Mouse (Mus musculus): ENCODE measurements at regions not wholly inside any gene's neighbourhood (a gene's known extent, or its start where the extent isn't known, plus 50 kb on each side); places are given as distances from the start of the nearest gene placed in this dataset.

DNA sequence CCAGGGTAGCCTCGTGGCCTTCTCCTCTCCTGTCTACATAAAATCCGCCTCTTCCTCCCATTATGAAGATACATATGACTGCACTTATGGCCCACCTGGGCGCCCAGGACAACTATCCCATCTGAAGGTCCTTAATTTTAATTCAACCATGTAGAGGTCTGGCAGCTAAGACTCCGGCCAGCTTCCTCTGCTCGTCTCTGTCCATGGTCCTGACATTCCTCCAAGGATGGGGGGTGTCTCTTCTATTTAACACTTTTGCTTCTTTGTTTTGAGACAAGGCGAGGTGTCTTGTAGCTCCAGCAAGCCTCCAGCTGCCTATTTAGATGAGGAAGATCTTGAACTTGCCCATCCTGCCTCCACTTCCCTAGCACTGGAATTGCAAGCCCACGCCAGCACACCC lies 83.0 kb upstream of the Unc5b start:
- no peak overlapping the region for H3K4me2 ChIP-seq (ENCODE audit: low read depth, low read length)
- no peak overlapping the region for H3K4me3 ChIP-seq (ENCODE audit: low read length)
- 16% methylated on average over 7 of the region's 7 CpGs for WGBS
- H3K9me3 ChIP-seq (ENCODE audit: control insufficient read depth, low read length): no peaks in the 10 kb centered on the region
- no peak overlapping the region for H3K9ac ChIP-seq (ENCODE audit: low read length)
- no peaks in the 10 kb centered on the region for H3K4me1 ChIP-seq (replicated peaks; ENCODE audit: control insufficient read depth, insufficient read depth, low read length)
- ATAC-seq (ENCODE audit: low read depth): no peak
- H3K27ac ChIP-seq (ENCODE audit: low read length): no peak overlapping the region
- H3K27me3 ChIP-seq (ENCODE audit: control insufficient read depth, insufficient read depth, low read depth, low read length): no peaks in the 10 kb centered on the region; the same call in 1 of the 2 replicates
- no peaks in the 10 kb centered on the region for H3K36me3 ChIP-seq (ENCODE audit: control insufficient read depth, insufficient read depth, low read length)

DNA sequence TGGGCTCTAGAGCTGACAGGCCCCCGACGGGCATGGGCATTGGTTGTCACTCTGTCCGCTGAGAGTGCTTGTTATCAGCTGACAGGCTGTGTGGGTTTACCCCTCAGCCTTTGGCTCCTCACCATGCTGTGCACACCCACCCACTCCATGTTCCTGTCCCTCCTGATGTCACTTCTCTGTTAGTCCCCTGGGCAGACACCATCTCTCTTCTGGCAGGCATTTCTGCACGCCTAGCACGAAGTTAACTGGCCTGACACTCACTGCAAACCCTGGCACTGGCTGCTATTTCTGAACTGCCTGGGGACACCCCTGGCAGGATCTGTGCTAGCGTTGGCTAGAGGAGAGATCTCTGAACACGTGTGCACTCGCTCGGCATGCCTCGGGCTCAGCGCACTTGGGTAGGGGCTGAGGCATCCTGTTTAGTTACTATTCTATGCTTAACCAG lies 82.1 kb upstream of the Unc5b start:
- Histone ChIP-seq H3K36me3 (ENCODE audit: control insufficient read depth, insufficient read depth, low read length) (no peaks in the 10 kb centered on the region), H3K9me3 (ENCODE audit: control insufficient read depth, low read length) (no peaks in the 10 kb centered on the region), H3K27ac (ENCODE audit: low read length) (no peak overlapping the region), H3K27me3 (ENCODE audit: control insufficient read depth, insufficient read depth, low read depth, low read length) (no peaks in the 10 kb centered on the region; the same call in 1 of the 2 replicates), H3K4me2 (ENCODE audit: low read depth, low read length) (no peak overlapping the region), H3K4me1 (replicated peaks; ENCODE audit: control insufficient read depth, insufficient read depth, low read length) (no peaks in the 10 kb centered on the region), H3K4me3 (ENCODE audit: low read length) (no peak overlapping the region), H3K9ac (ENCODE audit: low read length) (no peak overlapping the region)
- WGBS: 74% methylated on average over 11 of the region's 11 CpGs
- ATAC-seq (ENCODE audit: low read depth): no peak

DNA sequence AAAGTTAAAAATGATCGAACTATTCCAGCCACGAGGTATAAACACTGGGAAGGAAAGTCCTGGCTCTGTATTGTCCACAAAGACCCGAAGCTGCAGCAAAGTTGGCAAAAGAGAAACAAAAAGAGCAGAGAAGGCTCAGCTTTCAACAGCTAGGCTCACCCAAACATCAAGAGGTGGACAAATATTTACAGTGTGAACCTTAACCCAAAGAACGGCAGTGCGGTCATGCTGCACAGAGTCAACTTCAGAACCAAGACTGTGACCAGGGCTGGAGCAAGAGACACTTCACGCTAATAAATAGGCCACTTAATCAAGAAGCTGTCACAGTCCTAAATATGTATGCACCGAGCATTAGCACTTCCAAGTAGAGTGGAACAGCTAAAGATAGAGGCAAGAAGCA lies 73.0 kb upstream of the Unc5b start:
- no peak overlapping the region for H3K4me2 ChIP-seq (ENCODE audit: low read depth, low read length)
- H3K9ac ChIP-seq (ENCODE audit: low read length): no peak overlapping the region
- ATAC-seq (ENCODE audit: low read depth): peak; percentile 28; the same call in 1 of the 2 replicates
- H3K27ac ChIP-seq (ENCODE audit: low read length): no peak overlapping the region
- H3K36me3 ChIP-seq (ENCODE audit: control insufficient read depth, insufficient read depth, low read length): no peaks in the 10 kb centered on the region
- WGBS: 32% methylated on average over 7 of the region's 7 CpGs
- no peaks in the 10 kb centered on the region for H3K9me3 ChIP-seq (ENCODE audit: control insufficient read depth, low read length)
- no peaks in the 10 kb centered on the region for H3K4me1 ChIP-seq (replicated peaks; ENCODE audit: control insufficient read depth, insufficient read depth, low read length)
- no peak overlapping the region for H3K4me3 ChIP-seq (ENCODE audit: low read length)
- H3K27me3 ChIP-seq (ENCODE audit: control insufficient read depth, insufficient read depth, low read depth, low read length): no peaks in the 10 kb centered on the region

DNA sequence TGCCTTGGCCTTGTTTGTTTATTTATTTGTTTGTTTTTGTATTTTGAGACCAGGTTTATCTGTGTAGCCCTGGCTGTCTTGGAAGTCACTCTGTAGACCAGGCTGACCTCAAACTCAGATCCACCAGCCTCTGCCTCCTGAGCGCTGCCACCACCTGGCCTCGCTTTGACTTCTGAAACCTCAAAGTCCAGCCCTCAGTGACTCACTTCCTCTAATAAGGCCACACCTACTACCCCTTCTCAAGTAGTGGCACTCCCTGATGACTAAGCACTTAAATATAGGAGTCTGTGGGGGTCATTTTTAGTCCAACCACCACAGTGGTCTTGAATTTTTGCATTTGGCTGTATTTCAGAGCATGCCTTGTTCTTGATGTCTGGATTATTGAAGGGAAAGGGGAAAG lies 69.6 kb upstream of the Unc5b start:
- Histone ChIP-seq H3K27me3 (ENCODE audit: control insufficient read depth, insufficient read depth, low read depth, low read length) (no peaks in the 10 kb centered on the region), H3K27ac (ENCODE audit: low read length) (no peak overlapping the region), H3K4me2 (ENCODE audit: low read depth, low read length) (no peak overlapping the region), H3K4me3 (ENCODE audit: low read length) (no peak overlapping the region), H3K4me1 (replicated peaks; ENCODE audit: control insufficient read depth, insufficient read depth, low read length) (no peaks in the 10 kb centered on the region), H3K36me3 (ENCODE audit: control insufficient read depth, insufficient read depth, low read length) (no peaks in the 10 kb centered on the region), H3K9ac (ENCODE audit: low read length) (no peak overlapping the region), H3K9me3 (ENCODE audit: control insufficient read depth, low read length) (no peaks in the 10 kb centered on the region)
- ATAC-seq (ENCODE audit: low read depth): no peak
- 85% methylated on average over 2 of the region's 2 CpGs for WGBS

DNA sequence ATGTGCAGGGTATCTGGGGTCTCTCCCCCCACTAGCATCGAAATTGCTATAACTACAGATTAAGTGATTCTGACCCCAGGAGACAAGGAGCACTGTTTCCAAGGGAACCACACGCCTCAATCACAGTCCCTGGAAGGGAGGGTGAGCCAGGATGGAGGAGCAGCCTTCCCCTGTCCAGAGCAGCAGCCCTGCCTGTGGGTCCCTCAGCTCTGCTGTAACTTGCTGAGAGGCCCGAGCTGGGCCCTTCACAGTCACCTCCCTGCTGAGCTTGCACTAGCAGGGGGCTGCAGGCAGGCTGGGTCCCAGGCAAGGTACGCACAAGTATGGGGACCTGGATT lies 62.4 kb upstream of the Unc5b start:
- Histone ChIP-seq H3K4me1 (replicated peaks; ENCODE audit: control insufficient read depth, insufficient read depth, low read length) (peaks cover 11% of the 10 kb centered on the region; the same call in 1 of the 2 replicates), H3K27ac (ENCODE audit: low read length) (no peak overlapping the region), H3K9me3 (ENCODE audit: control insufficient read depth, low read length) (no peaks in the 10 kb centered on the region), H3K36me3 (ENCODE audit: control insufficient read depth, insufficient read depth, low read length) (no peaks in the 10 kb centered on the region), H3K27me3 (ENCODE audit: control insufficient read depth, insufficient read depth, low read depth, low read length) (no peaks in the 10 kb centered on the region), H3K4me2 (ENCODE audit: low read depth, low read length) (no peak overlapping the region), H3K4me3 (ENCODE audit: low read length) (no peak overlapping the region), H3K9ac (ENCODE audit: low read length) (no peak overlapping the region)
- 35% methylated on average over 4 of the region's 4 CpGs for WGBS
- no peak for ATAC-seq (ENCODE audit: low read depth)

DNA sequence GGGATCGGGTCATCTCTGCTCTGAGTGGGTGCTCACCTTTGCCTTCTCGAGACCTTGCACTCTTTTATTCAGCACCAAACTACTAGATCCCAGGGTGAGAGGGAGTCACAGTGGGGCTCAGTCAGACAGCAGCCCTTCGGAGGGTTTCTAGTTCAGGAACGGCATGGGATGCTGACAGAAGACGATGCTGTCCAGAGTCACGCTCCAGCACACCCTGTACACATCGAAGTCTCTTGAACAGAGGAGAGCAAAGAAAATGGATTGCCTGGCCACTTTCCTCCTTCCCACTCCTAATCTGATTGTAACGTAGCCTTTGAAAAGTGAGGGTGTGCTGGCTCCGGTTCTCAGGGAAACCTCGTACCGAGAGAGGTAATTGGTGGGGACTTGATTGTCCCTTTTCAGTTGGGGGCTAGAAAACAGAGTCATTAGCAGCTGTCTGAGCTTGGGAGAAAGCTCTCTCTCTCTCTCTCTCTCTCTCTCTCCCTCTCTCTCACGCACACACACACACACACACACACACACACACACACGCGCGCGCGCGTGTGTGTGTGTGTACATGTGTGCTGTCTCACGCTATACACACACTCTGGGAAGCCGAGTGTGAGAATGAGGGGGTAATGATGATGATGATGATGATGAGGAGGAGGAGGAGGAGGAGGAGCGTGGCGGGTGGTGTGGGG lies 61.9 kb upstream of the Unc5b start:
- WGBS: 47% methylated on average over 22 of the region's 22 CpGs

DNA sequence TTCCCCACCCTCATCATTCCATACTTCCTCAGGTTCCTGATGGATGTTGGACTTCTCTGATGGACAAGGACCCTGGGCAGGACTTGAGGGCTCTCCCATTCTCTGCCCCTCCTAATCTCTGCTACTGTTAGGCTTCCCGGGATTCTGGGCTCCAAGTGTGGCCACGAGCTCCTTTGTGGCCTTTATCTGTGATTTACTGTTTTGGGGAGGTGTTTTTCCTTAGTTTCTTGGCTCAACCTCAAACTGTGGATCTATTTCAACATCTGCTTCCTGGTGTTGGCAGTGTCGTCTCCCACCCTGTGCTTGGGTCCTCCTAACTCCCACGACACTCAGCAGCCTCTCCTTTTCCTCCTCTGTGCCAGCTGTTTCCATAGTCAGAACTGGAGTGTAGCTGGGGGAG lies 61.3 kb upstream of the Unc5b start:
- ATAC-seq (ENCODE audit: low read depth): peak; percentile 66
- H3K4me1 ChIP-seq (replicated peaks; ENCODE audit: control insufficient read depth, insufficient read depth, low read length): peaks cover 11% of the 10 kb centered on the region; the same call in 1 of the 2 replicates
- H3K27ac ChIP-seq (ENCODE audit: low read length): no peak overlapping the region
- no peak overlapping the region for H3K4me3 ChIP-seq (ENCODE audit: low read length)
- no peak overlapping the region for H3K9ac ChIP-seq (ENCODE audit: low read length)
- H3K4me2 ChIP-seq (ENCODE audit: low read depth, low read length): no peak overlapping the region
- no peaks in the 10 kb centered on the region for H3K36me3 ChIP-seq (ENCODE audit: control insufficient read depth, insufficient read depth, low read length)
- WGBS: 18% methylated on average over 4 of the region's 4 CpGs
- H3K9me3 ChIP-seq (ENCODE audit: control insufficient read depth, low read length): no peaks in the 10 kb centered on the region
- H3K27me3 ChIP-seq (ENCODE audit: control insufficient read depth, insufficient read depth, low read depth, low read length): no peaks in the 10 kb centered on the region

More for the DNA sequence above, 61.9 kb upstream of the Unc5b start:
- H3K27ac ChIP-seq (ENCODE audit: low read length): no peak overlapping the region
- no peak overlapping the region for H3K4me3 ChIP-seq (ENCODE audit: low read length)
- H3K9ac ChIP-seq (ENCODE audit: low read length): no peak overlapping the region
- H3K9me3 ChIP-seq (ENCODE audit: control insufficient read depth, low read length): no peaks in the 10 kb centered on the region
- H3K27me3 ChIP-seq (ENCODE audit: control insufficient read depth, insufficient read depth, low read depth, low read length): no peaks in the 10 kb centered on the region
- no peaks in the 10 kb centered on the region for H3K36me3 ChIP-seq (ENCODE audit: control insufficient read depth, insufficient read depth, low read length)
- ATAC-seq (ENCODE audit: low read depth): no peak
- H3K4me1 ChIP-seq (replicated peaks; ENCODE audit: control insufficient read depth, insufficient read depth, low read length): peaks cover 11% of the 10 kb centered on the region; the same call in 1 of the 2 replicates
- H3K4me2 ChIP-seq (ENCODE audit: low read depth, low read length): no peak overlapping the region

DNA sequence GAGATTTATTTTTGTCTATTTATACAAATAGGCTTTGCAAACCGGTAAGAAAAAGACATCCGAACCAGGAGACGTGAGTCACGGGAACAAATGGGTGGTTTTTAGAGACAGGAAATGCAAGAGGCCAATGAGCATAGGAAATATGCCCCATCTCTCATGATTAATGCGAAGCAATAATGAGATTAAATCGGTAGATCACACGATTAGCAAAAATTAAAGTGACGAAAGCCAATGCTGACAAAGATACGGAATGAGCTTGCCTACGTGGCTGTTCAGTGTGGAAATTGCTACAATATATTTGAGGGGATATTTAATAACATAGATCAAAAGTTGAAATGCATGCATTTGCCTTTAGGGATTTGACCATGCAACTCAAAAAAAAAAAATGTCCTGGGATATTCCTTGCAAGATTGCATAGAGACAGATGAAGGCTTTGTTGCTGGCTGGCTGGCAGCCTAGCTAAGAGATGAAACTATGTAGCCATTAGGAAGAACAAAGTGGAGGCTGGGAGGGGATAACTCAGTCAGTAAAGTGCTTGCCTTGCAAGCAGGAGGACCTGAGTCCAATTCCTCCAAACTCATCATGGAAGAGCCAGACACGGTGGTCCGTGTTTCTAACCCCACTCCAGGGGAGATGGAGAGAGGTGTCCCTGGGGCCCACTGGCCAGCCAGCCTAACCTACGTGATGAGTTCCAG lies 60.2 kb upstream of the Unc5b start:
- no peak for ATAC-seq (ENCODE audit: low read depth)
- Histone ChIP-seq H3K4me1 (replicated peaks; ENCODE audit: control insufficient read depth, insufficient read depth, low read length) (peaks cover 11% of the 10 kb centered on the region; the same call in 1 of the 2 replicates), H3K27ac (ENCODE audit: low read length) (peak overlapping the region; percentile 1; the same call in 1 of the 2 replicates), H3K9me3 (ENCODE audit: control insufficient read depth, low read length) (no peaks in the 10 kb centered on the region), H3K36me3 (ENCODE audit: control insufficient read depth, insufficient read depth, low read length) (no peaks in the 10 kb centered on the region), H3K27me3 (ENCODE audit: control insufficient read depth, insufficient read depth, low read depth, low read length) (no peaks in the 10 kb centered on the region), H3K4me2 (ENCODE audit: low read depth, low read length) (no peak overlapping the region), H3K9ac (ENCODE audit: low read length) (no peak overlapping the region), H3K4me3 (ENCODE audit: low read length) (no peak overlapping the region)
- WGBS: 66% methylated on average over 13 of the region's 13 CpGs

DNA sequence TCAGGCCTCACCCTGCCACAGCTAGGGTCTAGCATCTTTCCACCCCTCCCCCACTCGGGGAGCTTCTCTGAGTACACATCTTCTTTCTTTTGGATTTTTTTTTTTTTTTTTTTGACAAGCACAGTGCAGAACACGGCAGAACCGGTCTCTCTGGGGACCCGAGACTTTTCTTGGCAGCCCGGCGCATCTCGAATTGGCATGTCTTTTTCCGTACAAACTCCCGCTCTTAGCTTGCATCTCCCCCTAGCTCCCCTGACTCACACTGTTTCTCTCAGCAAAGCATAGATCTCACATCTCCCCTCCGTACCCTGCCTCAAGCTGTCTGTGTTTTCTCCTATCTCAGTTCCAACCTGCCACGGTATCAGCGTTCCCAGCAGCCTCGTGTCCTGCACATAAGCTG lies 58.4 kb upstream of the Unc5b start:
- Histone ChIP-seq H3K9me3 (ENCODE audit: control insufficient read depth, low read length) (no peaks in the 10 kb centered on the region), H3K4me3 (ENCODE audit: low read length) (no peak overlapping the region), H3K4me1 (replicated peaks; ENCODE audit: control insufficient read depth, insufficient read depth, low read length) (peaks cover 17% of the 10 kb centered on the region), H3K9ac (ENCODE audit: low read length) (no peak overlapping the region), H3K27me3 (ENCODE audit: control insufficient read depth, insufficient read depth, low read depth, low read length) (no peaks in the 10 kb centered on the region), H3K36me3 (ENCODE audit: control insufficient read depth, insufficient read depth, low read length) (no peaks in the 10 kb centered on the region), H3K4me2 (ENCODE audit: low read depth, low read length) (no peak overlapping the region), H3K27ac (ENCODE audit: low read length) (no peak overlapping the region)
- no peak for ATAC-seq (ENCODE audit: low read depth)
- WGBS: 79% methylated on average over 13 of the region's 13 CpGs
